Mouse (Mus musculus) erythroblast, embryonic 14.5 days (primary cell): ENCODE data around the gene Sgsh. TPM values are rescaled to one million over a fixed set of nuclear protein-coding genes. Genes with fewer than 3 reads are reported as not detected.

ENCODE experiments used
- H3K27me3 ChIP-seq: 2 replicates; pipeline ENCODE4 v1.6.1; 2012; ENCODE audit warnings: inconsistent platforms; ENCODE audit not compliant: control insufficient read depth
- H3K36me3 ChIP-seq: 2 replicates; pipeline ENCODE4 v1.6.1; 2012; ENCODE audit warnings: mild to moderate bottlenecking, inconsistent platforms; ENCODE audit not compliant: control insufficient read depth
- H3K4me1 ChIP-seq: 2 replicates; pipeline ENCODE4 v1.6.1; 2012; ENCODE audit warnings: inconsistent platforms; ENCODE audit not compliant: control insufficient read depth
- H3K4me3 ChIP-seq: replicated peaks from 2 replicates; pipeline ENCODE3; 2012; ENCODE audit warnings: moderate library complexity, mild to moderate bottlenecking, inconsistent platforms
- H3K9me3 ChIP-seq: 2 replicates; pipeline ENCODE4 v1.6.1; 2012; ENCODE audit warnings: low read length, inconsistent platforms, mixed read lengths; ENCODE audit not compliant: control insufficient read depth
- GATA1 ChIP-seq: IDR thresholded peaks from 2 replicates; pipeline ENCODE4 v1.6.1; 2012; ENCODE audit warnings: low read length, inconsistent platforms, mixed read lengths
- TAL1 ChIP-seq: IDR thresholded peaks from 3 replicates; pipeline ENCODE4 v1.6.1; 2012; ENCODE audit warnings: low read length, inconsistent platforms, mixed read lengths
- polyA plus RNA-seq: library from polyadenylated mRNA; stranded (reverse); fragments of >175 nt; gene quantifications from 2 replicates; pipeline ENCODE4 v1.2.3, GENCODE M21; 2012

The Sgsh gene
- polyA plus RNA-seq, 1 experiment: 0.15 TPM

DNA sequence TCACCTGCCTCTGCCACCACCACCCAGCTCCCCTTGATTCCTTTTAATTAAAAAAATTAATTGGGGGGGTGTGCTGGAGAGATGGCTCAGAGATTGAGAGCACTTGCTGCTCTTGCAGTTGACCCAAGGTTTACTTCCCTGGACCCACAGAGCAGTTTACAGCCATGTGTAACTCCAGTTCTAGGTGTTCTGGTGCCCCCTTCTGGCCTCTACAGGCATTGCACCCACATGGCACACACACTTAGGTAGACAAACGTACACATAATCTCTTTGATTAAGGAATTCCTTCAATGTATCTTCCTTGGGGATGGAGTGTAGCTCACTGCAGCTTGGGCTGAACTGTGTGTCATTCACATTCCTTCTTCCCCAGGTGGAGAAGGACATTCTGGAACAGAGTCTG, 30.3 kb downstream of the Sgsh start:
- H3K27me3 ChIP-seq: peaks cover 3% of the 10 kb centered on the region
- no peaks in the 10 kb centered on the region for H3K4me1 ChIP-seq
- no peaks in the 10 kb centered on the region for H3K36me3 ChIP-seq
- TF ChIP-seq TAL1: no peak
- TF ChIP-seq GATA1: no peak
- peaks cover 6% of the 10 kb centered on the region for H3K9me3 ChIP-seq
- no peak overlapping the region for H3K4me3 ChIP-seq

DNA sequence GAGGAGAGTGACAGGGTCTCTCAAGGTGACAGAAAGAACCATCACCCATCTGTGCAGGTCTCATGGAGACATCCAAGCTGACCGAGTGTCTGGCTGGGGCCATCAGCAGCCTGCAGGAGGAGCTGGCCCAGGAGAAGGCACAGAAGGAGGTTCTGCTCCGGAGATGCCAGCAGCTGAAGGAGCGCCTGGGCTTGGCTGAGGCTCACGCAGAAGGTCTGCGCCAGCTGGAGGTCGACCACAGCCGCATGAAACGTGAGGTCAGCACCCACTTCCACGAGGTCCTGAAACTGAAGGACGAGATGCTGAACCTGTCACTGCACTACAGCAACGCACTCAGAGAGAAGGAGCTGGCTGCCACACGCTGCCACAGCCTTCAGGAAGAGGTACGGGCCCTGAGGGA, 32.8 kb downstream of the Sgsh start:
- no peak for TF ChIP-seq TAL1
- no peak overlapping the region for H3K4me3 ChIP-seq

DNA sequence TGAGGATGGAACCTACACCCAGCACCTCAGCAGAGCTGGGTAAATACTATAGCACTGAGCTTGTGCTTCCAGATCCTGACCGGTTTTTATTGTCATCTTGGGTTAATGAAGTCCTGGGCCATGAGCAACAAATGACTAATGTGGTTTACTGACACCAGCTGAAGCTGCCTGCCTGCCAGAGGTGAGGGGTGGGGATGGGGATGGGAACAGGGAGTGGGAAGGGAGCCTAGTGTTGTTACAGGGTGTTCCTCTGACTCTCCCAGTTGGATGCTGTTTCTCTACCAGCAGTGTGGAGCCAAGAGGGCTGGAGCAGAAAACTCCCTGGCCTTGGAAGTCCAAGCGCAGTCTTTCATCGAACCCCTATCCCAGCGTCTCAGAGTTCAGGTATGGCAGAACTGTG, 38.6 kb downstream of the Sgsh start:
- no peaks in the 10 kb centered on the region for H3K36me3 ChIP-seq
- H3K27me3 ChIP-seq: no peaks in the 10 kb centered on the region
- no peaks in the 10 kb centered on the region for H3K4me1 ChIP-seq
- no peaks in the 10 kb centered on the region; the same call in 1 of the 2 replicates for H3K9me3 ChIP-seq
- no peak overlapping the region for H3K4me3 ChIP-seq
- TF ChIP-seq TAL1 (no peak), GATA1 (no peak)

More for the DNA sequence above, 32.8 kb downstream of the Sgsh start:
- Histone ChIP-seq H3K36me3 (no peaks in the 10 kb centered on the region), H3K4me1 (no peaks in the 10 kb centered on the region), H3K9me3 (peaks cover 6% of the 10 kb centered on the region), H3K27me3 (peaks cover 3% of the 10 kb centered on the region)

DNA sequence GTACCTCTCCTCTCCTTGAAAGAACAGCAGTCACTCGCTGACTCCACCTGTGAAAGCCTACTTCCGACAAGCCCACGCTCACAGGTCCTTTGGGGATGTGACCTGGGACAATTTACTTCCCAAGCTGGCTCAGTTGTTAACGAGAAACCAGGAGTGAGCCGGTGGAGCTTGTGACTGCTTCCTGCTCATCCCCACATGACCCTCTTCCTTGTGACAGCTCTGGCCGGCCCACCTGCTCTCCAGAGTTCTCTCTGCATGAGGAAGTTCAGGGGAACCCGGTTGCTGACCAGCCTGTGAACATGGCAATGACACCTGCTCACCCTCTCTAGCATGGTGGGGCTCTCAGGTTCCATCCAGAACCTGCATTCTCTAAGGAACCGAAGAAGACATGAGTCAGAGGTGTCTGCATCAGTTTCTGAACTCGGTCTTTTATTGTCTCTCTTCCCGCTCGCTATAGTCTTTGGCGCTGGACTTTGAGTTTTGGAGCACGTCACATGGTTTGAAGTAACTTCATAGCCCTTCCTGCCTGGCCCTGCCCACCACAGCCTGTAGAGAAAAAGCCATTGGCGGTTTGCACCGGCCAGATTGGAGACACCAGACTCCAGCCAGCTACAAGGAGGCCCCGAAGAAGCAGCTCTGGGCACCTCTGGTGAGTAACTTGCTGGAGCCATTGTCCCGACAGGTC, 40.9 kb downstream of the Sgsh start:
- no peak for TF ChIP-seq TAL1
- Histone ChIP-seq H3K4me1 (no peaks in the 10 kb centered on the region), H3K36me3 (no peaks in the 10 kb centered on the region)

DNA sequence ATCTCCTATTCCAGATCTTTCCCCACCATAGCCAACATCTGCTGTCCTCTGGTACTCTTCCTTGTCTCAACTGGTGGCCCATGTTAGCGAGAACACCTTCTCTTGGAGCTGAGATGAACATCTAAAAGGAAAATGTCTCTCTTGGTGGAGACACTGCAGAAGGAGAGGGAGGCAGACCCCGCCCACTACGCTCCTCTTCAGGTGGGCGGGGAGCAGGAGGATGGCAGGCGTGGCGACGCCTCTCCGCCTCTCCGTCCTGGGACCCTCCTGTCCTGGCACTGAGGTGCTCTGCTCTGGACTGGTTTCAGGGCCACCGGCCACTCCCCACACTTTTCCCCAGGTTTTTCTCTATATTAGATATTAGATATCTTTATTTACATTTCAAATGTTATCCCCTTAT, 44.7 kb downstream of the Sgsh start:
- Histone ChIP-seq H3K27me3 (peaks cover 13% of the 10 kb centered on the region), H3K9me3 (peaks cover 4% of the 10 kb centered on the region; the same call in 1 of the 2 replicates), H3K36me3 (no peaks in the 10 kb centered on the region), H3K4me1 (no peaks in the 10 kb centered on the region), H3K4me3 (no peak overlapping the region)
- TF ChIP-seq TAL1 (no peak), GATA1 (no peak)

More for the DNA sequence above, 40.9 kb downstream of the Sgsh start:
- no peaks in the 10 kb centered on the region; the same call in 1 of the 2 replicates for H3K9me3 ChIP-seq
- peaks cover 4% of the 10 kb centered on the region for H3K27me3 ChIP-seq
- H3K4me3 ChIP-seq: no peak overlapping the region

DNA sequence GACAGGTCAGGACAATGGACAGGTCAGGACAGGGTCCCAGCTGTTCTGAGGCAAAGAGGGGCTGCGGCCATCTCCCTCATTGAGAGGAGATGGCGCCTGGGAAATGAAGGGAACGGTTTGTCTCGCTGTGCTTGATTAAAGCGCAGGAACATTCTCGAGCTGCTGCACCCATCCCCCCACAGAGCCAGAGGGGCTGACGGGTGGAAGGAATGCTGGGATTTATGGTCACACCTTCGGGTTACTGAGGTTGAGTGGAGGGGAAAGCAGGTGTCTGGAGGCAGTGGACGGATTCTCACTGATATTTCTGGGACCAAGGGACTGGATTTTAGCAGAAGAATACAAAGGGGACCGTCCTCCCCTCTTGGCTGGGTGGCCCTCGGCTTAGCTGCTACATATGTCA, 47.4 kb downstream of the Sgsh start:
- TF ChIP-seq TAL1: no peak
- no peak for TF ChIP-seq GATA1
- H3K9me3 ChIP-seq: peaks cover 4% of the 10 kb centered on the region; the same call in 1 of the 2 replicates
- H3K4me3 ChIP-seq: no peak overlapping the region
- H3K36me3 ChIP-seq: no peaks in the 10 kb centered on the region
- peaks cover 27% of the 10 kb centered on the region for H3K27me3 ChIP-seq
- no peaks in the 10 kb centered on the region; the same call in 1 of the 2 replicates for H3K4me1 ChIP-seq

DNA sequence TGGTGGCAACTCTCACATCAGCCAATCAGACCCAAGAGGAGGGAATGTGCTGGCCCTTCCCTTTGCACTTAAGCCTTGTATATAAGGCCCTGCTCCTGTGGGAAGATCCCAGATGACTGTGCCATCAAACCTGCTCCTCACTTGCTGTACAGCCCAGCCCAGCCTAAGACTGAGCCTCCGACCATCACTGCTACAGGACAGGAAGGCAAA, 47.8 kb downstream of the Sgsh start, which contains the start of gene Card14:
Gene Card14, plus strand, starts transcription at position 111 of the 210 bp plus-strand sequence.
- TF ChIP-seq TAL1 (no peak), GATA1 (no peak)
- Histone ChIP-seq H3K4me3 (no peak within 1 kb of the TSS), H3K27me3 (peaks cover 31% of the 10 kb centered on the region), H3K36me3 (no peaks in the 10 kb centered on the region), H3K4me1 (no peaks in the 10 kb centered on the region; the same call in 1 of the 2 replicates), H3K9me3 (peaks cover 4% of the 10 kb centered on the region; the same call in 1 of the 2 replicates)

DNA sequence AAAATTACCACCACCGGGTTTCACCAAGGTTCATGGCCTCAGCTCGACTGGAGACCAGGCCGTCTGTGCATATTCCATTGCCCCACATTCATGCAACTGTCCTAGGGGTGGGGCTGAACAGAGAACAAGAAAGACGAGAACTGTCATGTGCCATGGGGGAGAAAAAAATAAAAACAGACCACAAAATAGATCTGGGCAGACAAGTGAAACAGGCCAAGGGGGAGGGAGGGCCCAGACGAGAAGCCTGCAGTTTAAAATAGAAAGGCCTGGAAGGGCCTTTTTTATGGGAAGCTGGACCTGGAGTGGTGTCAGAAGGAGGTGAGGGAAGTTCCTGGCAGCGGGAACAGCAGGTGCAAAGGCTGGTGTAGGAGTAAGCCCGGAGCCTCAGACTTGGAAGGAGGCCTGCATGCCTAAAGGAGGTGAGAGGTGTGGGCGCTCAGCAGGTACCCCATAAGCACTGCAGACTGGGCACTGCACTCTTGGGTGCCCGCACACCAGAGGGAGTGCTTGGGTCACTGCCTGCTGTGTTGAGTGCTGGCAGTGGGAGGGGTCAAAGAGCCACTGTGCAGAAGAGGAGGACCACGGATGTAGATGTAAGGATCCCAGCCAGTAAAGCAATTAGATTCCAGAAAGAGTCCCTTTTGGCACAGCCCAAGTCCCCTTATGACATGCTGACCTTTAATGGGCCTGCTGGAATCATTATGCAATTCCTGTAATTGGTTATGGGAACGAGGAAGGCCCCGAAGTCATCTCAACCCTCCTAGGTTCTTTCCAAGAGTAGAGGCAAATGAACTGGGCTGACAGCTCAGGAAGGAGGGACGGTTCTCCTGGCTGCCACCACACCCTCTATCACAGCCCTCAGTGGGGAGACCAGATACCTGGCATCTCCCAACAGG, 48.3 kb downstream of the Sgsh start:
- Histone ChIP-seq H3K36me3 (no peaks in the 10 kb centered on the region), H3K27me3 (peaks cover 34% of the 10 kb centered on the region)
- no peak for TF ChIP-seq GATA1

DNA sequence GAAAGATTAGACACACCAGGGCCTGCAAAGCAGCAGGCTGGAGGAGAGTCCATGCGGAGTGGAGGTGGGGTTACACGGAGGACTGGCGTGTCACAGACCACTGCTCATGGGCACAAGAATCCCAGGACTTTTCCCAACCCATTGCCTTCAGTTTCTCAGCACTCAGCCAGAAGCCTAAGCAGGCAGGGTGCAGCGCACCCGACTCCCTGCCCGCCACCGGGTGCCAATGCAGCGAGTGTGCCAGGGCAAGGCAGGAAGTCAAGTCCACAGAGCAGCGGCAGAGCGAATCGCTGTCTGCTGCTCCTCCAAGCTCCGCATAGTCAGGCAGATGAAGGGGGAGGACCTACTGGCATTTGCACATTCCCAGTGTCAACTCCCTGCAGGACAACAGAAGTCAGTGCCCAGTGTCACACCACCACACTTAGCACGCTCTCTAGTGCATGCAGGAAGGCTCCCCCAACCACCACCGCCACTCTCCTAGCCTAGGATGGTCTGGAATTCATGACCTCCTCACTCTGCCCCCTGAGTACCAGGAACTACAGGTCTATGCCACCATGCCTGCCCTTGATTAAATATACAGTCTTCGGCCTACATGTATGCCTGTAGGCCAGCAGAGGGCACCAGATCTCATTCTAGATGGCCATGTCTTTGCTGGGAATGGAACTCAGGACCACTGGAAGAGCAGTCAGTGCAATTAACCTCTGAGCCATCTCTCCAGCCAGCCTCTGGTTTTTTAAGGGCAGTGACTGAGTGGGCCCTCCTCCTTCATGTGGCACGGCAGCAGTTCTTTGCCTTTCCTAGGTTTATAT, 50.2 kb downstream of the Sgsh start:
- peaks cover 11% of the 10 kb centered on the region for H3K4me1 ChIP-seq

More for the DNA sequence above, 48.3 kb downstream of the Sgsh start:
- H3K9me3 ChIP-seq: peaks cover 4% of the 10 kb centered on the region; the same call in 1 of the 2 replicates
- H3K4me1 ChIP-seq: no peaks in the 10 kb centered on the region; the same call in 1 of the 2 replicates
- no peak overlapping the region for H3K4me3 ChIP-seq

More for the DNA sequence above, 50.2 kb downstream of the Sgsh start:
- H3K9me3 ChIP-seq: peaks cover 4% of the 10 kb centered on the region; the same call in 1 of the 2 replicates
- H3K4me3 ChIP-seq: no peak overlapping the region
- H3K36me3 ChIP-seq: no peaks in the 10 kb centered on the region
- H3K27me3 ChIP-seq: peaks cover 37% of the 10 kb centered on the region
- TF ChIP-seq TAL1 (no peak), GATA1 (no peak)
